Comparison of ENCODE assay signal across 25 mouse cellular contexts in genomic region chr4:98733660-98734059, GRCm38 (mm10). TPM values are rescaled to one million over a fixed set of nuclear protein-coding genes. Genes with fewer than 3 reads are reported as not detected.
DNase-seq lines count a peak whose midpoint lies in the region; TF ChIP-seq lines count a peak whose summit lies in the region.
"Had no signal": no experiment of that assay in that cellular context is flagged by ENCODE, and none has a peak within 500 bp of the region (broad histone marks: within the 10 kb centered on the region; RNA-seq: fewer than 3 reads in every experiment).

No protein-coding gene starts in this region.

- H3K4me1 ChIP-seq in testis, adult 2 months (ENCODE audit: control insufficient read depth, insufficient read depth, low read length) = peaks cover 3% of the 10 kb centered on the region
- no peaks in the 10 kb centered on the region for H3K4me1 ChIP-seq in ES-Bruce4 (ENCODE audit: control insufficient read depth, insufficient read depth, low read length)
- H3K4me1 ChIP-seq: embryonic facial prominence, embryonic 10.5 days; forebrain, embryonic 13.5 days; forebrain, embryonic 15.5 days had no signal

- H3K27me3 ChIP-seq in testis, adult 2 months (ENCODE audit: control insufficient read depth, insufficient read depth, low read length) = no peaks in the 10 kb centered on the region
- no peaks in the 10 kb centered on the region for H3K27me3 ChIP-seq in ES-Bruce4 (ENCODE audit: control insufficient read depth, insufficient read depth, low read length, poor library complexity, severe bottlenecking)
- H3K27me3 ChIP-seq: embryonic facial prominence, embryonic 12.5 days; Patski had no signal

- H3K9me3 ChIP-seq in ES-Bruce4 (replicated peaks; ENCODE audit: control insufficient read depth, insufficient read depth, low read length, poor library complexity, severe bottlenecking) = no peaks in the 10 kb centered on the region
- H3K9me3 ChIP-seq: embryonic facial prominence, embryonic 12.5 days; forebrain, embryonic 13.5 days; forebrain, embryonic 15.5 days had no signal

- TF ChIP-seq CTCF in testis, adult 2 months (IDR thresholded peaks at IDR 0.05; ENCODE audit: control insufficient read depth, insufficient read depth, insufficient replicate concordance, low read depth, low read length) = no peak
- TF ChIP-seq CTCF in ES-Bruce4 (IDR thresholded peaks at IDR 0.05; ENCODE audit: low read depth, low read length) = no peak

- peak overlapping the region; percentile 23 for H3K4me3 ChIP-seq in testis, adult 2 months (ENCODE audit: control insufficient read depth, low read depth, low read length)
- H3K4me3 ChIP-seq in ES-Bruce4 (ENCODE audit: low read depth, low read length) = peak overlapping the region; percentile 57
- H3K4me3 ChIP-seq: embryonic facial prominence, embryonic 10.5 days; embryonic facial prominence, embryonic 12.5 days; forebrain, embryonic 13.5 days; forebrain, embryonic 15.5 days had no signal

- TF ChIP-seq EP300 in ES-Bruce4 (IDR thresholded peaks at IDR 0.05; ENCODE audit: insufficient read depth, low read depth, low read length) = no peak

- peak overlapping the region; percentile 27 for H3K9ac ChIP-seq in ES-Bruce4 (ENCODE audit: low read depth, poor library complexity, severe bottlenecking)
- H3K9ac ChIP-seq: embryonic facial prominence, embryonic 12.5 days; forebrain, embryonic 13.5 days; forebrain, embryonic 15.5 days; forebrain, postnatal 0 days had no signal

- DNase-seq in testis, postnatal 14 days (ENCODE audit: low spot score) = no peak
- peak; percentile 62 for DNase-seq in ZHBTc4 (ENCODE audit: low read depth, low spot score)
- DNase-seq in yolk sac, embryonic 10.5 days (ENCODE audit: low spot score) = no peak
- no peak for DNase-seq in lung, postnatal 10 days
- no peak for DNase-seq in retina, embryonic 14.5 days (ENCODE audit: low spot score)
- DNase-seq: adrenal gland, adult 8-10 months; adrenal gland, postnatal 14 days; adrenal gland, postnatal 36 days; cerebellum, adult 11 months; cerebellum, adult 18-20 months; cerebellum, adult 8-10 months; cerebellum, adult 9-11 months; cerebellum, postnatal 14 days; forebrain, postnatal 0 days had no signal

- TF ChIP-seq POLR2A in testis, adult 2 months (IDR thresholded peaks at IDR 0.05; ENCODE audit: control insufficient read depth, low read depth, low read length) = no peak
- no peak for TF ChIP-seq POLR2A in ES-Bruce4 (IDR thresholded peaks at IDR 0.05; ENCODE audit: insufficient read depth, low read length)

- H3K27ac ChIP-seq in testis, adult 2 months (ENCODE audit: control insufficient read depth, insufficient read depth, low read depth, low read length) = no peak overlapping the region
- H3K27ac ChIP-seq in ES-Bruce4 (ENCODE audit: insufficient read depth, low read length) = 0 out of 2 replicates have a peak overlapping the region, but pooled peaks have one; percentile 23
- H3K27ac ChIP-seq: embryonic facial prominence, embryonic 10.5 days; embryonic facial prominence, embryonic 12.5 days; forebrain, embryonic 13.5 days; forebrain, embryonic 15.5 days had no signal

- H3K36me3 ChIP-seq in testis, adult 2 months (ENCODE audit: control insufficient read depth, insufficient read depth, low read length) = no peaks in the 10 kb centered on the region
- H3K36me3 ChIP-seq in ES-Bruce4 (ENCODE audit: control insufficient read depth, insufficient read depth, low read length, poor library complexity, severe bottlenecking) = peaks cover 78% of the 10 kb centered on the region
- H3K36me3 ChIP-seq: embryonic facial prominence, embryonic 10.5 days; embryonic facial prominence, embryonic 12.5 days; forebrain, embryonic 15.5 days; G1E had no signal

RNA-seq across cellular contexts. Expression of gene L1td1, which starts 7.1 kb away (rescaled TPM):
- polyA plus RNA-seq in testis, adult 2 months (2012; rRNA removed) = 0.49 and 0.59 TPM in 2 replicates
- polyA plus RNA-seq in ES-Bruce4 (2011; ENCODE audit: insufficient read depth, insufficient read length, low read depth, missing spikeins) = 236 and 254 TPM in 2 replicates
- polyA plus RNA-seq: C2C12; embryonic facial prominence, embryonic 14.5 days; forebrain, embryonic 11.5 days; forebrain, embryonic 13.5 days; forebrain, embryonic 15.5 days; G1E; Patski had no signal

Comparison
In these comparisons a context has a peak if more than half of its experiments do, and no peak if none do; other contexts are left out.
1. RNA of gene L1td1, which starts 7.1 kb away (polyA plus RNA-seq): 236 to 254 TPM in ES-Bruce4; 0.49 to 0.59 TPM in testis, adult 2 months; every median in the first group is over 100 times any median in the second.